Comparison of ENCODE assay signal across 21 mouse cellular contexts in the genomic region with DNA sequence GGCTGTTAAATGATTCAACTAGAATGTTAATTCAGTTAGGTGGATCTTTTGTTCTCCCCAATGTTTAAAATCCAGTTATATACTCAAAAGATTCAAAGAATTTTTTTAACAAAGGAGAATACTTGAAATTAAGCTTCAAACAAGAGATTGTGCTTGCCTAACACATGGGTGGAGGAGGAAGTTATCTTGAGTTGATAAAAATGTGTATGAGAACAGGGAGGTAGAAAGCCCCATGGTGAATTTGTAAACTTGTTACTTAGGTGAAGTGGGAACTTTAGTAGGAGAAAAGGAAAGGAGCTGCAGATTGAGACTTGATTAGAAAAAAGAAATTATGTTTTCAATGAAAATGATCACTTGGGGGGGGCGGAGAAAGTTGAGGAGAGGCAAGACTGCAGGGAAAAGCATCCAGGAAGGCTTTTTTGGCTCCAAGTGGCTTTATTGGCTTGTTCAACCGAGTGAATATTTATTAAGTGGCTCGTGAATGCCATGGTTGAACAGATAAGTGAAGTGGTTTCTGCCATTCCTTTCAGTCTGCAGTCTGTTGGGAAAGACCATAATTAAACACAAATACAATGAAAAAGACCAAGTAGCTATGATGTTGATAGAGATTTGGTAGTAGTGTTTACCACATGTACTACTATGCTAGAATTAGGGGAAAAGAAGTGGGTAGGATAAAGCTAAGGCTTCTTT.
"Had no signal": no experiment of that assay in that cellular context is flagged by ENCODE, and none has a peak within 500 bp of the region (broad histone marks: within the 10 kb centered on the region; RNA-seq: fewer than 3 reads in every experiment).

No protein-coding gene starts in this region.

- H3K36me3 ChIP-seq: kidney, embryonic 15.5 days; midbrain, embryonic 10.5 days; midbrain, embryonic 13.5 days; neural tube, embryonic 13.5 days had no signal

- H3K4me3 ChIP-seq: kidney, embryonic 15.5 days; left cerebral cortex, adult 2 months; megakaryocyte, embryonic 14.5 days; midbrain, embryonic 10.5 days; midbrain, embryonic 13.5 days; myocyte; neural tube, embryonic 13.5 days had no signal

- H3K4me2 ChIP-seq: kidney, embryonic 15.5 days; midbrain, embryonic 13.5 days; neural tube, embryonic 13.5 days had no signal

- H3K9me3 ChIP-seq: kidney, embryonic 15.5 days; megakaryocyte, embryonic 14.5 days; midbrain, embryonic 10.5 days; midbrain, embryonic 13.5 days; neural tube, embryonic 13.5 days had no signal

- H3K9ac ChIP-seq: kidney, embryonic 15.5 days; liver, embryonic 14.5 days; midbrain, embryonic 13.5 days; neural tube, embryonic 13.5 days had no signal

- H3K4me1 ChIP-seq: kidney, embryonic 15.5 days; midbrain, embryonic 13.5 days; neural tube, embryonic 13.5 days had no signal

- ATAC-seq: midbrain, embryonic 13.5 days; midbrain, embryonic 16.5 days had no signal

- H3K27ac ChIP-seq: kidney, embryonic 15.5 days; left cerebral cortex, adult 2 months; midbrain, embryonic 10.5 days; midbrain, embryonic 13.5 days; neural tube, embryonic 13.5 days had no signal

- H3K27me3 ChIP-seq: kidney, embryonic 15.5 days; megakaryocyte, embryonic 14.5 days; midbrain, embryonic 13.5 days; neural tube, embryonic 13.5 days had no signal

- DNase-seq: kidney, adult 11 months; kidney, adult 8-10 months; kidney, postnatal 10 days; kidney, postnatal 36 days; layer of hippocampus, postnatal 36 days; lung, adult 2 months; retina, postnatal 1 day; right cerebral cortex, postnatal 25 days; spleen, adult 18-20 months; thymus, adult 2 months; thymus, postnatal 14 days; thymus, postnatal 4 days had no signal
